Mouse (Mus musculus) skeletal muscle tissue, adult 2 months (tissue): Measurements from ENCODE around the gene Wiz.

Experiments used
- DNase-seq: peaks from one replicate; pipeline ENCODE4 v3.0.0-alpha.2; 2012; ENCODE audit warnings: low read depth, low spot score

Wiz gene

DNA sequence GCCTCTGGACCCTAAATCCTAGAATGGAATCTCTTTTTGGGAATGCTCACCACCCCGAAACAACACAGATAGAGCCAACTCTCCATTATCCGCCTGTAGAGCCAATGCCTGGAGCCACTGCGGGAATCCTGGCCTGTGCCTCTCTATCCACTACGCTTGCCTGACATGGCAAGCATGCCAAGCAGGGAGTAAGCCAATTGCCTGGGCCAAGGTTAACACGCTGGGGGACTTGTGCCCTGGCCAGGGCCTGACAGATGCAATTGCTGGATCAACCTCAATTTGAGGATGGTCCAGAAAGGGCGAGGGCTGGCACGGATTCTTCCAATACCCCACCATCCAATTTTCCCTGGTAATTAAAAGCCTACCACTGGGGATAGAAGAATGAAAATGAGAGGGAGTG is 6.7 kb downstream of the Wiz start:
- DNase-seq = peak; percentile 23

DNA sequence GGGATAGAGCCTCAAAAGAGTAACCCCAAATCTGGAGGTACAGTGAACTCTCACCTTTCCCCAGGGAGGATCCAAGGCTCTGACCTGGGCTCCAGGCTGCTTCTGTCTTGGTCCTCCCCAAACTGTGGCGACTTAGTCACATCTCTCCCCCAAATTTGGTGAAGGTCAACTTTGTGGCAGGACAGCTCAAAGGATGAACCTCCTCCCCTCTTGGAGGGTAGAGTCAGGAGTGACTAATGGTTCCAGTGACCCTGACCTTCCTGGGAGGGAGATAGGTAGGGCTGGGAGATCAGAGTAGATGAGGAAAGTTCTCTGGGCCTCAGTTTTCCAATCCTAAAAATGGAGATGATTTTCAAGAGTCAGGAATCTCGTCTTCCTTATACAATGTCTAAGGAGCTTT is 10.5 kb downstream of the Wiz start:
- no peak for DNase-seq

DNA sequence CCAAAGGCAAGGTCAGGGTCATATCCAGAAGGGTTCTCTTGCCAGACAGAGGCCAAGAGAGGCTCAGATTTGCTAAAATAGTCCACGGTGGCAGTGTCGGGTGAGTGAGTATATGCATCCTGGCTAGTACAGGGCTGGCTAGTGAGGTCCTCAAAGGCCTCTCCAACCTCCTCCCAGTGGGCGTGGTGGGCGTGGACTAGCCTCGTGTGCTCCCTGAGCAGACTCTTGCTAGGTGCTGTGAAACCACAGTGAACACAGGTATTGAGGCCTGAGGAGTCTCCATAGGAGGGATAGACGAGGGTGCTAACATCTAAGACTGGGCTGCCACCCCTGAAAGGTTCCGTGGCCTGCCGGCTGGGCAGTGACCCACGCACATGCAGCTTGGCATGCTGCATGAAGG is 12.1 kb downstream of the Wiz start:
- DNase-seq = no peak

DNA sequence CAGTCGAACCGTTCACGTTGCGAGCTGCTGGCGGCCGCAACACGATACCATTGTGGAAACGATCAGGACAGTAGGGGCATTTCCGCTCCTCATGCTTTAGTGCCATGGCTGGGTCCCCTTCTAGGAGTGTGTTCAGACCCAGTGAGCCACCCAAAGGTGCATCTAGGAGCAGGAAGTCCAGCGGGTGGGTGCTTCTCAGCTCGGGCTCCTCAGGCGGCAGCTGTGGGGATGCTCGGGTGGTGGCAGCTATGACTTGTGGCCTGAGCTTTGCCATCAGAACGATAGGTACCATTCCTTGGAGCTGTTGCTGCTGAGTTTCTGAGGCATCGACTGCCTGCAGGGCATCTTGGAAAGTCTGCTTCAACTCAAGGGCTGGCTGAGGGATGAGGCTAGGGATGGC is 12.8 kb downstream of the Wiz start:
- no peak for DNase-seq

DNA sequence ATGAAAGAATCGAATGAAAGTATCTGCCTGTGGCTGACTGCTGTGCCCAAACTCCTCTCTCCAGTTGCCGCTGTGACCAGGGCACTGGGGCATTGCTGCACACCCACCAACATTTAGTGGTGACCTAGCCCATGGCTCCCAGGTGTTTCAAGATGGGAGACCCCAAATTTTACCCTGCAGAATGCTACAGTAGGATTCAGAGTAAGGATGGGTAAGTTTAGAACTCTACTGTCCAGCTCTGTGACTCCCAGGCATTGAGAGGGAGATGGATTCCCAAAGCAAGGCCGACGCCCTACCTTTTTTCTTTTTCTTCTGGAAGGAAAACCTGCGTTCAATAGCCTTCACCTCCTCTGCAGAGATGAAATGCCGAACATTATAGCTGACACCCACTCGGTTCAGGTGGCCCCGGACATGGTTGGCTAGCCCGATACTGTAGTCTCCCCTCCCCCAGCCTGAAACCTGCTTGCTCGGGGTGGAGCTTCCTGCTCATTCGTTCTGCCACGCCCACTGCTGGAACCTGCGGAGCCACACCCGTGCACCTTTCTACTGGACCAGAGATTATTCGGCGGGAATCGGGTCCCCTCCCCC is 20.2 kb downstream of the Wiz start:
- DNase-seq = no peak

DNA sequence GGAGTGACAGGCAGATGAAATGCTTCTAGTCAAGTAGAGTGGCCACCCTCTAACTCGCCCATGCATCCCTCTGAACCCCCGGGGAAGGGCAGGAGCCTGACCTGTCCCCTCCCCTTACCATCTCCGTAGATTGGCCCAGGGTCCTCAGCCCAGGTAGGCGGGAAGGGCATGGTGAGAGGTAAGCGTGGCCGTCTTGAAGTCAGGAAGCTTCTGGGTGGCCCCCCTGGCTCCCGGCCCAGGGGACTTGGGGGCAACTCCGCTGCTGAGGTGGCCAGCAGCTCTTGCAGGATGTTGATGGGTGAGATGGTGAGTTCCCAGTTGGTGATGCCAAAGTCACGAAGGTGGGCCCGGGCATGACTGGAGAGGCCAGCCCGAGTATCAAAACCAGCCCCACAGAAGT is 21.5 kb downstream of the Wiz start:
- DNase-seq = no peak

DNA sequence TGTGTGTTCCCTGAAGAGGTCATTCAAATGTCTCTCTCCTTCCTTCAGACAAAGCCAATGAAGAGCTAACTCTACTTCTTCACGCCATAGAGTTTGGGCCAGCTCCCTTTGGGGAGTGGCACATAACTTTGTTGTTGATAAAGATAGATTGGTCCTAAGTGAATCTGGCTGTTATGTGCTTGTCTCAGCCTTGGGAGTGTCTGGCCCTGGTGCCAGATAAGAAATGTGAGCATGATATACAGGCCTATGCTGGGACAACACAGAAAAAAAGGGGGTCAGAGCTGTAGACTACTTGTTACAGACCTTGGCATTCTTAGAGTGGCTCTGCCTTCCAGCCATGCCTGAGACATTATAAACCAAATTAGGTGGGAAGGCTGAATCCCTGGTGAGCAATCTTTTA is 23.9 kb downstream of the Wiz start:
- no peak for DNase-seq

DNA sequence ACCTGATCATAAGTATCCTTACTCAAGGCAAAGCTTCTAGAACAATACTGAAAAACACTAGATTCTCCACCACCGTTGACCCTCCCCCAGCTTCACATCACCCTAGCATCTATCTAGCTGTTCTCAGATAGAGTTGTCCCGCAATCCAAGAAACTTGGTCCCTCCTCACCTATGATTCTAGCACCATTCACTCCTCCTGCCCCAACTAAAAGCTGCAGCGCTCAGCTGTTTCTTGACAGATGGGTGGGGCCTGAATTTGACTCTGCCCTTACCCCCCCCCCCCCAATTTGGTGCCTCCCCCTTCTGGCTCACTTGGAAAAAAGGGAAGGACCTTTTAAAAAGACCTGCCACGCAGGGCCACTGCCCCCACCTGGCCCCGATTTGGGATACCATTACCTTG is 24.4 kb downstream of the Wiz start:
- no peak for DNase-seq

DNA sequence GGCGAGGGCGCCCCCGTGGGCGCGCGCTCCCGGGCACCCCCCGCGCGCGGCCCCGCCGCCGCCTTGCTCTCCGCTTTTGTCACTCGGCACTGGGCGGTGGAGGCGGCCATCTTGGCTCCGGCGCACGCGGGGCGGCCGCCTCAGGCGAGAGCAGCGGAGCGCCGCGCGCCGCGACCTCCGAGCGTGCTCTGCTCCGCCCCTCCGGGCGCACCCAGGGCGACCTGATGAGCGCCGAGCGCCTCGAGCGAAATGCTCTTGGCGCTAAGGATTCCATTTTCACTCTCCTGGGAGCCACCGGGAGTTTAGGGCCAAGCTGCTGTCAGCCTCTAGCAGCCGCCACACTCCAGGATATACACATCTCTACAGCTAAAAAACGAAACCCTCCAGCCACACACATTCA is 24.9 kb downstream of the Wiz start:
- peak; percentile 82 for DNase-seq

DNA sequence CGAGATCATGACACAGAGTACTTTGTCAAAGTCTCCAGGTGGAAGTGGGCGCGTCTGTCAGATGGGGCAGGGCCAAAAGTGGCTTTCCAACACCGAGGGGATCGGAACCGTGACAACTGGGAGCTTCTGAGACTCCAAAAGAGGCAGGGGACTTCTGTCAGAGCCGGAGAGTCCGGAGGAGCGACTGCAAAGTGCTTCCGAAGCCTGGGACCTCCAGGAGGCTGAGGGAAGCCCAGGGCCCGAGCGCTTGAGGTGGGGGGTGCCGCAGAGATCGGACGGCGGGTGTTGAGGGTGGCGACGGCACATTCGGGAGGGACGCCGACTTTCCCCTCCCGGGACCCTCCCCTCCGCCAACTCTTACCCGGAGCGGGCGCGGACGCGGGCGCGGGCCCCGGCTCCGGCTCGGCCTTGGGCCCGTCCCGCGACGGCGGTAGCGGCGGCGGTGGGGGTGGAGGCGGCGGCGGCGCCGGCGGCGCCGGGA is 25.4 kb downstream of the Wiz start:
- no peak for DNase-seq

DNA sequence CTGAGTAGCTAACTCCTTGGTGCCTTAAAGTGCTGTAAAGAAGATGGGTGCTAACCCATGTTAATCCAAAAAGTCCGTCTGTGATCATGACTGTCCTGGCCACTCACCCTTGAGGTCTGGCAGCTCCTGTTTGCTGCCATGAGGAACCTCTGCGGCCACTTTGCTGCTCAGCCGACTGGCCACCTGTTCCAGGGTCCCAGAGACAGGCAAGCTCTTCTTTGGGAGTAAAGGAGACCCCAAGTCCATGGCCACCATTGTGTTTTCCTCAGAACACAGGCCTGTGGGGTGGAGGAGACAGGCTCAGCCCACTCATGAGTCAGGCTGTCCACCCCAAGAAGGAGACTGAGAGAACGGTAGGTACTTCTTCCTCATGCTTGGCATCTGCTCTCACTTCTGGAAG is 26.6 kb downstream of the Wiz start:
- no peak for DNase-seq

DNA sequence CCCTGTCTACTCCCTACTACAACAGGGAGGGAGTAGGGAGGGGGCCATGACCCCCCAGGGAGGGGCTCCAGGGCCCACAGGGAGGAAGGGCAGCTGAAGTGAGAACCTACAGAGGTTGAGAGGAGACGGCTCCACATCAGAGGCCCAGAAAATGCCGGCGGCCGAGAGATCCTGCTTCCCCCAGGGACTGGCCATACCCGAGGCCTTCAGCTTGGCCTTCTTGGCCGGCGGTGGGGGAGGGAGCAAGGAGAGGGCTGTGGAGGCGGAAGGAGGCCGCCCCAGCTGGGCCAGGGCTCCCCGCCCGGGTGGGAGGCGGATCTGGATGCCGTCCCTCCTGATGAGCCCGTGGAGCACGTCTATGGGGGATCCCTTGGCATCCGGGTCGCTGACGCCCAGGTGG is 29.3 kb downstream of the Wiz start:
- no peak for DNase-seq

DNA sequence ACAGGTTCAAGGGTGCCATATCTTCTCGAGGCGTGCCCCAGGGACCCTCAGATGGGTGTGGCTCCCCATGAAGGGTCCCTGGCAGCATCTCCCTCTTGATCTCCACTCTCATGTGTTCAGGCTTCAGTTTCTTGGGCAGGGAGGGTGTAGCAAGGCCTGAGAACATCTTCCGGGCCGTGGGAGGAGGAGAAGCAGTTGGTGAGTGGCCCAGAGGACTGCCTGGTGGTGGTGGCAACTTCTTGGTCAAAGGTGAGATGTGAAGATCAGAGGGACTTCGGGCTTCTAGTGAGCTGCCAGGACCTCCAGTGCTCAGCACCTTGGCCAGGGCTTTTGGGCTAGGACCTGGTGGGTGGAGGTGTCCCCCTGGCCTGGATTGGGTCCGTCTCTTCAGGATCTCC is 30.3 kb downstream of the Wiz start:
- DNase-seq = no peak

DNA sequence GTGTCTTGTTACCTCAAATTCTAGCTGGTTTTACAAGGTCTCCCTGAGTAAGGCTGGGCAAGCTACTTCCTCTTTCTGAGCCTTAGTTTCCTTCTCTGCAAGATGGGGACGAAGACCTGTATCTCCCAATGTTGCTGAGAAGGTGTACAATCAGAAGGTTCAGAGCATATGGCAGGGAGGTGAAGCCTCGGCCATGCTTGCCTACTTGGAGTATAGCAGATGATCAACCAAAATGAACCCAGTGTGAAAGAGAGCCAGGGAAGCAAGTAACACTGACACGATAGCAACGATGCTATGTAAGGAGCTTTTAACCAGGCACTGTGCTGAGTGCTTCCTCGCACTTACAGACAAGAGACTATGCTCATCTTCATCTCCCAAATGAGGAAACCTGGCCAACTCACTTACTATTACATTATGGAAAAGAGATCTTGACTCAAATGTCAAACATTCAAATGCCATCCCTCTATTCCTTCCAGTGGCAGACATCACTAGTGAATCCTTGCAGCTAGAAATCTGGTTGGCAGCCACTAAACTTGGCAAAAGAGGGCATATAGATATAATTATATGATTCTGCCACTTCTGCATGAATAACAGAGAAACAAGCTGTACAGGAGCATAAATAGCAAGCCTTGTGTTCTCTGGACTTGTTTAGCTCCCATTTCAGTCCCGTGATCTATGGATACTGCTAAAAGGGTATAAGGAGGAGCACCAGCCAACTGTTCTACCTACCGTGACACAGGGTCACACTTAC is 30.9 kb downstream of the Wiz start:
- DNase-seq = no peak

DNA sequence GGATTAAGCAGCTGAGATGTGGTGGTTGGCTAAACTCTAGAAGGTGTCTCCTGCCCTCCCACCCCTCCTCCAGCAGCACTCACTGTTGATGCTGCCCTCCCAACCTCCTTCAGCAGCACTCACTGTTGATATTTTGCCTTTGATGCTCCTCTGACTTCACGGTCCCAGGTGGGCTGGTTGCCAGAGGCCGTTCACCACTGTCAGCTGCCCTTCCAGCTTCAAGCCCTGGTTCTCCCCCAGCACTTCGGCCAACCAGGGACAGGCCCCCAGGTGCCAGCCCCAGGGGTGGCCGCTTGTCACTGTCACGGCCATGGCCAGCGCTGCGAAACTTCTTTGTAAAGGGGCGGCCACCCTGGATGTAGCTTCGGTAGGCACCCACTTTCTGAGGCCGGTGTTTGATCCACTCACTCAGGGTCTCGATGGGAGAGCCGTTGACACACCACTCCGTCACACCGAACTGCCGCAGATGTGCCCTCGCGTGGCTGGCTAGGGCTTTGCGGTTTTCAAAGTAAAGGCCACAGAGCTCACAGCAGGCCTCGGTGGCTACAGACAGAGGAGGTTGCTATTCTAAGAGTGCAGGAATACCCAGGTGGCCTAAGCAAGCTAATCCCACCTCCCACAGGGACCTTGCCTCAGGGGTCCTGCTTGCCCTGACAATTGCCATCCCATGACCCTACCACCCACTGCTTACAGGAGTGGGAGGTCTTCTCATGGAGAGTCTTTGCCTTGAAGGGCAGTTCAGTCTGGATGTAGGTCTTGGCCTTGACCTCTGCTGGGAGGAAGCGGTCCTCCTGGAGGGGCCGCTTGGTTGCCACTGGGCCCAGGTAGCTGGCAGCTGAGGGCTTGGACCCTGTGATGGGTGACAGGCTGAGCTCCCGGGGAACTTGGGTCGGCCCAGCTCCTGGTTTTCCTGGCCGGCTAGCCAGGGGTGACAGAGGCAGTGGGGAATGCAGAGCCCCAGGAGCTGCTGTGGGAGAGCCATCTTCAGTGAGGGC is 32.2 kb downstream of the Wiz start:
- no peak for DNase-seq

DNA sequence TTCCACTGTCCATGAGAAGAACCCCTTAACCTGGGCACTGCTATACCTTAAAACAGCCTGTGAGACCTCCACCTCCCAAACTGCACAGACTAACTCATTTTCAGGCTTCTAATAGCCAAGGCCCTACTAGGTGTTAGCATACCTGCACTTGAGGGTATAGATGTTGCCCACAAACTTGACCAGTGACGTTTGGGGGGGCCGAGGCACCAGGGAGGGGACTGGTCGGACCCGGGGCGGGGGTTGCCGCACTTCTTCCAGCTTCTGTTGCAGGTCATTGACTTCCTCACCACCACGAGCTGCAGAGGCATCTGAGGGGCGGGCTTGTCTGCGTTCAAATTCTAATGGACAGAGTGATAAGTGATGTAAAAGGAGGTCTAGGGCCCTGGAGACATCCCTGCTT is 33.0 kb downstream of the Wiz start:
- no peak for DNase-seq

DNA sequence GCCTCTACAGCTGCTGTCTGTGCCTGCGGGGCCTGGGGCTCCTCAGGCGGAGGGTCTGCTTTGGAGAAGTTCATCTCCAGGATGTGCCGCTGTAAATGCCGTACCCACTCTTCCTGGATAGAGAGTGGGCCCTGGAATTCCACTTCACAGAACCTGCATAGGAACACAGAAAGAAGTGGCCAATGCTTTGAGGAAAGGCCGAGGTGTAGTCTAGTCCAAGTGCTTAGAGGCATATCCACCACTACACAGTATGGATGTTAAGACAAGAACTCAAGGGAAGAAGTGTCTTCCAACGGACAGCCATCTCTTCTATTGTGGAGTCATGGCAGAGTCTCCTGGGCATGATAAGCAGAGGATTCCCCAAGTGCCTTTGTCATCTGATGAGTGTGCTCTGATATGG is 34.2 kb downstream of the Wiz start:
- DNase-seq = no peak

DNA sequence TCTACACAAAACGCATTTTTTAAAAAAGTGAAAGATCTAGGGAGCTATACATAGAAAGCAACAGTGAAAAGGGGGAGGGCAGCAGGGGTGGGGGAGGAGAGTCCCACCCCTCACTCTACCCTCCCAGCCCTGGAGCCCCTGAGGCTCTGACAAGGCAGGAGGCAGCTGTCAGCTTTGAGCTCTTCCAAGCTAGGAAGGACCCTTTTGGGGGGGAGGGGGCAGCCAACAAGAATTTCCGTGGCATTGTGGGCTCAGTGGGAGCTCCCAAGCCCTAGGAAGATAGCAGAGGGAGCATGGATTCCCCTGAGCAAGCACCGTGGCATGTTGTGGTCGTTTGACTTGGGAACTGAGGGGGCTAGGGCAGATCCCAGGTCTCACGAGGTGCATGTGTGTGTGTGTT is 35.0 kb downstream of the Wiz start:
- DNase-seq = no peak

DNA sequence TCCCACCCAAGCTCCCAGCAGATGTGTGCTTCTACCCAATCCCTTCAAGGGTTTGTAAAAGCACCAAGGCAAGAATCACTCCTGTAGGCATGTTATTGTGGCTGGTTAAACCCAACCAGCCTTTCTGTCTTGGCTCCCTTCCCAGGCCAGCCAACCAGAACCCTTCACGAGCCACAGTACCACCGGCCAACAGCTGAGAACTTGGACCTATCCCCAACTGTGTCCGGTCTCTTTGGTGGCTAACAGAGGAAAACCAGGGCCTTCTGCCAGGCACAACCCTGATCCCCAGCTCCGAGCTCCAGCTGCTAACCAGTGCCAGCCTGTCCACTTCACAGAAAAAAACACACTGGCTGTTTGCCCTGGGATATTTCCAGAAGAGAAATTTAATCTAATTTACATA is 35.5 kb downstream of the Wiz start:
- peak; percentile 81 for DNase-seq

DNA sequence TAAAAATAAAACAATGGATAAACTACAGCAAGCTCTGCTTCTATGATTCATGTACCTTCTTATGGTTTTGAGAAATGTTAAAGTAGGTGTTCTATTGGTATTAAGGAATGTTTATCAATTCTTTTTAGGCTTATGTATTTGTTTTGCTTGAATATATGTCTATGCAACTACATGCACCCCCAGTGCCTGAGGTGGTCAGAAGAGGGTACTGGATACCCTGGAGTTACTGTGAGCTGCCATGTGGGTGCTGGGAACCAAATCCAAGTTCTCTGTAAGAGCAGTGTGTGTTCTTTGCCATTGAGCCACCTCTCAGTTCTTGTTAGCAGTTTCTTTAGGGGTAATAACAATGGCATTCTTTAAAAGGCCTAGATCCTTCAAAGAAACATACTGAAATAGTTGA is 37.5 kb downstream of the Wiz start:
- no peak for DNase-seq

DNA sequence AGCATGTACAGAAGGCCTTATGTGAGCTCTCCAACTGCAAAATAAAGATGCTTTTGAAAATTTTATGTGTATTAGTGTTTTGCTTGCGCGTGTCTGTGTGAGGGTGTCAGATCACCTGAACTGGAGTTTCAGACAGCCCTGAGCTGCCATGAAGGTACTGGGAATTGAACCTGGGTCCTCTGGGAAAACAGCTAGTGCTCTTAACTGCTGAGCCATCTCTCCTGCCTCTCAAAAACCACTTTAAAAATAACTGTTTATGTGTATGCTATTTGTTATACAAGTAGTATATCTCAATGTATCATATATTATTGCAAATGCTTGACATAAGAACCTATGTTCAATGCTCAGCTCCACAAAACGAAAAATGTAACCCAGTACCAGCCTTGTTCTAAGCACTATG is 38.0 kb downstream of the Wiz start:
- no peak for DNase-seq

DNA sequence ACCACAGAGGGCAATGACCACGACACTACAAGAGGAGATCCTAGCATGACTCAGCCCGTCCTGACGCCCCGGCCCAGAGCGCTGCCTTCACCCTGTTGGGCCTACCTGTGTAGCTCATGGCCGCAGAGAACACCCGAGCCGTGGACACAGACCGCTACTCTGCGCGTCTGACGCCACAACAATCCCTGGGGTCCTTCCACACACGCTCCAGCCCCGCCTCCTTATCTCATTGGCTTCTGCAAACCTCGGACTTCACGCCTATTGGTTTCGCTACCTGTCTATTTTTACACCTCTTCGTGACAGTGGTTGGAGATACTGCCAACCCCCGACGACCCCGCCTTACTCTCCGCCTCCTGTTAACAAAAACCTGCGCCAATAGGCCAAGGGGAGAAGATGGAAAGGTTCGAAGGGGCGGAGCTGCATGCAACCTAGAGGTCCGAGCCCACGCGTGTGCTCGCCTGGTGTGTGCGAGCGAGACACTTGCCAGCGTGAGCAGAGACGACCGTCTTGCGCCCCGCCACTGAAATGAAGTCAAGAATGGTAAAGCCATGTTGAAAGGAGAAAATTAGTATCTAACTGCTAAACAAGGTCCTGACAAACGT is 38.8 kb downstream of the Wiz start, which contains the start of gene Akap8l:
Gene Akap8l (minus strand): TSS at position 226 of the 602 bp plus-strand sequence.
- peak; percentile 98 for DNase-seq
